Mouse (Mus musculus) T-helper 2 cell (primary cell): ENCODE data around the gene Layn.

Source experiments
- in situ Hi-C: fragments of 300-600 bp; cut with MboI, MseI; formaldehyde crosslinking; loops from one replicate; pipeline ENCODE4 v1.15.1; 2025; ENCODE audit warnings: high pct_unique_total_duplicates

The Layn gene

GRCm38 (mm10) chr9:51076979-51077315 is at the start of gene Layn:
Gene Layn (minus strand): TSS chr9:51077094.
- in situ Hi-C loops, result no loop called here

DNA sequence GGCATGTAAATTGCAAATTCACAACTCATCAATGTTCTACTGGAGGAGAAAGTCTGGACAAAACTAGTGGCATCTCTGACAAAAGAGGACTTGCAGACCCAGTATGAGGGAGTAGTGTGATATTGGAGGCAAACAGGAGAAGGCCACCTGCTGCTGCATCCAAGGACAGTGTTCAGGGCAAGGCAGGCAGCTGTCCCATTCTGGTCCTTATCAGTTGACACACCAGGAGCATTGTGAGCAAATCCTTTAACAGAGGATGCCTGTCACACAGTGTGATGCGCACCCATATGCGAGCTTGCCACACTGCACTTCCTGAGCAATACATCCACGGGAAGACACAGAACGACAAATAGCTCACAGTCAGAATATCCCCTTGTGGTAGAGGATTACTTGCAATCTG is 37.9 kb upstream of the Layn start:
- in situ Hi-C loops, result no loop called here

- in situ Hi-C loops, result no loop called here
Observed at GRCm38 (mm10) chr9:51105751-51106150, 28.9 kb upstream of the Layn start.

DNA sequence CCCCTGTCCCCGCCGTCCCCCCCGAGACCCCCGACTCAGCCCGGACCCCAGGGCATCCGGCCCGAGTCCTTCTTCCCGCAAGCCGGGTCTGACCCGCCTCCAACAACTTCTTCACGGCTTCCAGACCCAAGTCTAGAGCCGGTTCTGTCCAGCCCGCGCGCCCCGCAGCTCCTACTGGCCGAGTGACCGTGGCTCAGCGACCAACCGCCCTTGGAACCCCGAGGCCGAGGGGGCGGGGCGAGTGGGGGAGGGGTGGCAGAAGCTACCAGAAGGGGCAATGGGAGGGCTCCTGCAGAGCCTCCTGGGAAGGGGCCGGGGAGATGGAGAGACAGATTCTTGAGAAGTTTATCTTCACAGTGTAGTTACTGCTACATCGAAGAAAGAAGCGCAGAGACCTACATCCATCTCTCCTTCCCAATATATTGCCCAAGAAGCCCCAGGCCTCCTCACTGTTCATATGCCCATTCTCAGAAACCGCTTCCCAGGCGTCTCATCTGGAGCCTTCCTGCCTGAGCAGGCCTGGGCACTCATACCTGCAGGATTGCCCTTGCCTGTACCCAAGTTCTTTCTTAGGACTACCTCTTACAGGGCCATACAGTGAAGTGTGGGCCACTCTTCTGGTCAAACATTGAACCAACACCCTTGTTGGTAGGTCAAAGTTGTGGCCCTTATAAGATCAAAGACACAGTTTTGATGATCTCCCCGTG is 27.1 kb upstream of the Layn start:
- in situ Hi-C loops, result no loop called here

DNA sequence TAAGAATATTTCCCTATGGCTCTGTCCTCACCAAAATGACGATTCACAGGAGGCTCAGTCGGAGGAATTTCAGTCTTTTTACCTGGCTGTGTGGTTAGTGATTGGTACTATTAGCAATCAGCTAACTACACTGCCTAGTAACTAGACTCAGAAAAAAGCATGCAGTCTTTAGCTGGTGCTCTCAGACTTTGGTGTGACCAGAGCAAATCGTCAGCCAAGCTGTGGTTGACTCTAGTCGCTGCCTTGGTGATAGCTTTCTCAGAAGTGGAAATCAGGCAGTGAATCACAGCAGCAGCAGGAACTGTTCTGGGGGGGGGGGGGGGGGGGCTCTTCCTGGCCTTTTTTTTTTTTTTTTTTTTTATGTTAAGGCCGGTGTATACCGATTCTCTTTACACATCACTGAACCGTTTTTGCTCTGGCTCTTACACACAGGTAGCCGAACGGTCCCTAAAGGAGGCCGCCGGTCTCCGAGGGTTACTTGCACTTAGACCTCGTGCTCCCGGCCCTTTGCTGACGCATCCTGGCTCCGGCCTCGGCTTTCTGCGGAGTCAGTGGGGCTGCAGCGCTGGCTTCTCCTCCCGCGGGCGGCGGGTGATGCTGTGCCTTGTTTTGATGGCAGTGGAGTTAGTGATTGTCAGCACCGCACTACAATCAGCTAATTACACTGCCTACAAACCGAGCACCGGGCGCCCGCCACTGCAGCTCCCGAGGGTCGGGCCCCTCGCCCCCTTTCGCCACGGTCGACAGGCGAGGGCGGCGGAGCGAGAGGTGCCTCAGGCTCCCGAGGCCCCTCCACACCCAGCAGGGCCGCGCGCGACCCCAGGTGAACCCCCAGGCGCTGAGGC is 26.3 kb upstream of the Layn start:
- in situ Hi-C loops, result no loop called here

GRCm38 (mm10) chr9:51101756-51102425 is 25.0 kb upstream of the Layn start, which contains the start of gene 4833427G06Rik:
Gene 4833427G06Rik (minus strand): TSS chr9:51102078.
- in situ Hi-C loops, result no loop called here

DNA sequence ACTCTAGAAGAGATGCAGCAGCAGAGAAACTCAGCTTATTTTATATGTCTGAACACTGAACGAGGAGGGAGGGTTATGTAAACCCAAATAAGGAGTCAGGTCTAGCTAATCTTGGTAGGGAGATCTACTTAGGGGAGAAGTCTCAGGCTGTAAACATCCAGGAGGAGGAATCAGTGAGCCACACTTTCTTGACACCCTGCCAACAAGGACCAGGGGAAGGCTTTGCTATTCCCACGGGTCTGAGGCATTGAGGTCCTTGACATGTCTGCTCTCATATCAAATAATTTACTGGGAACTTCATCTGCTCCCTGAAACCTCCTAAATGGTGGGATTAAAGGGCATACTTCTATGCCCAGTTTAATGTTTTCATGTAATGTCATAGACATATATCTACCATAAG is 19.4 kb upstream of the Layn start:
- in situ Hi-C loops, result no loop called here

GRCm38 (mm10) chr9:51093697-51094096 is 16.8 kb upstream of the Layn start:
- in situ Hi-C loops, result no loop called here

GRCm38 (mm10) chr9:51081614-51082013 is 4.7 kb upstream of the Layn start:
- in situ Hi-C loops, result no loop called here

DNA sequence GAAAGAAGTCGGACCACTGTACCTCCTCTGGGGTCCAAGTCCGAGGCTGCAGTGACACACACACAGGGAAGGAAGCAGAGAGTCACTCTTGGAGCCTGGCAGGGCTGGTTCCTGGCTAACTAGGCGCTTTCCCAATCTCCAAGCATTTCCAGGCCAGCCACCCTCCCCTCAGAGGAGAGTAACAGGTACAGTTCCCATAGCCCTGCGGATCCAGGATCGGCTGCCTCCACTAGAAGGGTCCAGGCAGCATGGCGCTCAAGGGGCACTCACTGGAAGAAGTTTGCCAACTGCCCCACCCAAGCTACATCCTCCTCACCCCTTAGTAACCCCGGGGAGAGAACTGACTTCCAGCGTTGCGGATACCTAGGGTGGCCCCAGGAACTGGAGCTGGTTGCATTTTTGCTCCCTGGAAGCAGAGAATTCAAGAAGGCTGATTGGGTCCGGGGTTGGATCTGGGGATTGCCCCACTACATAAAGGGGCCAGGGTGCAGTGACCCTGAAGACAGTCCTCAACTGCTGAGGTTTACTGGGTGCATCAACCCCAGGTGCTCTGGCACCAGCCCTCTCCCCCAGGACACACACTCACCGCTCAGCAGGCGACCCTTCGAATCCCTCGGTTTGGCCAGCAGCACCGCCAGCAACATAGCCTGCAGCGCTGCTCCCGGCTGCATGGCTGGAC is 455 bp downstream of the Layn start:
- in situ Hi-C loops, result no loop called here

DNA sequence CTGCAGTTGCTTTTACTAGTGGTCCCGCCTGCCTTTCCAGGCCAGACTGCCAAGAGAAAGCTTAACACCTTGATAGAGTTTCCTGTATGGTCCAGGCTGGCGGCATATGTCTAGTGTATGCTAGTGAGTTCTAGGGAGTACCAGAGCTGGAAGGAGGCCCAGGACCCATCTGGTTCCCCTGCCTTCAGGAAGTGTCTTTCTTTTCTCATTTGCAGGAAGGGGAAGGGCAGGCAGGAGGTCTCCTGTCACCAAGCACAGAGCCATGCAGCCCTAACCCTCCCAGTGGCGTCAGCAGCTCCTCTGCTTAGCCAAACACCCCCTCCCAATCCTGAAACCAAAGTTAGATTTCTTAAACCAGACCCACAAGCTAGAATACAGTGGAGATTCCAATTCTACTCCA is 1.1 kb downstream of the Layn start:
- in situ Hi-C loops, result no loop called here

- in situ Hi-C loops, result no loop called here
Observed at GRCm38 (mm10) chr9:51070801-51071200, 6.1 kb downstream of the Layn start.

DNA sequence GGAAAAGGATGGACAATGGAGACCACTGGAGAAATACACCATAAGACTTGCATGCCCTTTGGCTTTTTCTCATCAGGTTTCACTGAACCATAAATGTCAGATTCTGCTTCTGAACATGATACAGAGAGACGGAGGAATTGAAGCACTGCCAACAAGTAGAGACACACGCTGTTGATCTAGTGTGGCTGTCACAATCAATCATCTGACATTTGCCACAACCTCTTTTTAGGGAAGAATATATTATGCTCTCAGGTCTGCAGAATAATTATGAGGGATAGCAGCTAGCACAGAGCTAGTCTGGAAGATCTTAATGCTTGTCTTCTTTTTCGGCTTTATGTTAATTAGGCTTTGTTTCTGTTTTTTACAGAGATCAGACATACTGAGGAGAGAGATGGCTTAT is 8.7 kb downstream of the Layn start:
- in situ Hi-C loops, result no loop called here

DNA sequence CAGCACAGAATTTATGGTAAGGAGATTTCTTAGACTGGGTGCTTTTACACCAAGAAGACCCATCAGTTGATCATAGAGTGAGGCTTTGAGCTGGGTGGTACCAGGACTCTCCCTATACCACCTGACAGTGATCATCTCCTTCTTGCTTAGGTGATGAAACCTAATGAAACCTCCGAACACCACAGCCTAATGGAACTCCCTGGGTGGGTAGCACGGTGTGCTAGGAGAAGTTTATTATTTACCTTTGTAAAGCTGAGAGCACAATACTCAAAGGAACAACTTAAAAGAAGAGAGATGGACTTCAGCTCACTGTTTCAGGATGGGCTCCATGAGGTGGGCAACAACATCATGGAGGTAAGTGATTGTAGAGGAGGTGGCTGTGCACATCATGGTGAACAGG is 16.3 kb downstream of the Layn start, which contains the start of gene Btg4:
Gene Btg4, plus strand, starts transcription at position 301 of the 400 bp plus-strand sequence.
- in situ Hi-C loops, result loop anchor here (5.0 kb wide), 1 partner anchor 68 kb away; no protein-coding TSS in a partner anchor

DNA sequence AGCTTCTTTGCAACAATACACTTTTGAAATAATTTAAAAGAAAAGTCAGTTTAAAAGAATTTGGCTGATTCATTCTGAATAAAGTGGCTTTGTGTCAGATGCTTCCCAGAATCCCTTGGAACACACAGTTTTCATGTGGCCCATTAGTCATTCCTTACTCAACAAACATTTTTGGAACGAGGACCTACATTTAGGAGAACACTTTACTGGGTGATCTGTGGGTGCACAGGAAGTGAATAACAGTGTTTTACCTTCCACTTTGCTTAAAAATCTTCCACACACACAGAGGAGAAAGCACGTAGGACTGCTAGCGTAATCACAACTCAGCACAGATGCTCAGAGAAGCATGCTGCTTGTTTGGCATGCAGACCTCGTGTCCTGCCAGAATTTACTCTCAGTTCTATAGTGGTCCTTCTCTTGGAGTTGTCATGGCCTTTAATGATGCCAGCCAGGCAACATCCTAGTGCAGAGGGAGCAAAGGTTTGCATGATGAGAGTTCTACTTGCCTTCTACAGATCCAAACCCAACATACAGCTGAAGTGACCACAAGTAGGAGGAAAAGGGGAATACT is 17.9 kb downstream of the Layn start:
- in situ Hi-C loops, result no loop called here

DNA sequence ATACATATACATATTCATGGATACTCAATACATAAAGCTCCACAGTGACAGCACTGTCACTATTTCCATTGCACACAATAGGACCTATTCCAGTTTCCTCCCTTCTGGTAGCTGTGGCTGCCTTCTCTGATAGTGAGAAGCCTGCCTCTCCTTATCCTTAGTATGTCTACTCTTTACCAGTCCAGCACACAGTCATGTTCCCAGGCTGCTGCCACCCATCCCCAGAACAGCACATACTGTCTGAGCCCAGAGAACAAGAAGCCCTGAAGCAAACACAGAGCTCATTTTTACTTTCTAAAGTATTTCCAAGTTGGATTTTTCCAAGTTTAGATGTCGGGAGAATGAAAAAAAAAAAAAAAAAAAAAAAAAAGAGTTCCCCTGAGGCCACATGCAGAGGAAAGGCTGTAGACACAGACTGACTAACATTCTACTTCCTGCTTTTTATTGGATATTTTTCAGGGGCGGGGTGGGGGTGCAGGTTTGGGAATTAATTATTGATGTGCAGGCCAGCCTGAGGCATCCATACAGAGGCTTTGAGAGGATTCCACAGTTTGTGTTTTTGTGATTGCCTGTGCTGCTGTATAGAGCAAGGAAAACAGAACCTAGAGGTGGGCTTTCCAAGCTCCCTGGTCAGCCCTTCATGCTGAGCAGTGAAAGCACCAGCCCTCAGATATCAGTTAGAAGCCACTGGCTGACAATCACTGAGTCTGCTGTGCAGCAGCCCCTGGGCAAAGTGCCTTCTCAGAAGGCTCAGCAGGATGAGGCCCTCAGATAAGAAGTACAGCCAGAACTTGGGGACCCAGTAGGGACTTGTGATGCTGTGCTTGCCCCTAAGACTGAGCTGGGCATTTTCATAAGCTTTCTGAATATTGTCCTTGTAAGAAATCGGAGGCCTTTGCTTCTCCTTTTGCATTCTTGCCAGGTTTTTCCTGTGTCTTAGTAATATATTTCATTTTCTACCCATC is 20.3 kb downstream of the Layn start:
- in situ Hi-C loops, result no loop called here

GRCm38 (mm10) chr9:51052180-51052579 is 24.7 kb downstream of the Layn start:
- in situ Hi-C loops, result no loop called here

GRCm38 (mm10) chr9:51042136-51042535 is 34.8 kb downstream of the Layn start:
- in situ Hi-C loops, result no loop called here

- in situ Hi-C loops, result no loop called here
Observed at GRCm38 (mm10) chr9:51041491-51041980, 35.4 kb downstream of the Layn start.
